Mouse (Mus musculus) spleen, adult 18-20 months (tissue): Measurements from ENCODE around the gene Sgms1.

ENCODE experiments used
- DNase-seq, 2 experiments: peaks; one replicate each; pipeline ENCODE4 v3.0.0; 2022; ENCODE audit warnings: mixed read lengths in 2 of 2

Sgms1 gene

DNA sequence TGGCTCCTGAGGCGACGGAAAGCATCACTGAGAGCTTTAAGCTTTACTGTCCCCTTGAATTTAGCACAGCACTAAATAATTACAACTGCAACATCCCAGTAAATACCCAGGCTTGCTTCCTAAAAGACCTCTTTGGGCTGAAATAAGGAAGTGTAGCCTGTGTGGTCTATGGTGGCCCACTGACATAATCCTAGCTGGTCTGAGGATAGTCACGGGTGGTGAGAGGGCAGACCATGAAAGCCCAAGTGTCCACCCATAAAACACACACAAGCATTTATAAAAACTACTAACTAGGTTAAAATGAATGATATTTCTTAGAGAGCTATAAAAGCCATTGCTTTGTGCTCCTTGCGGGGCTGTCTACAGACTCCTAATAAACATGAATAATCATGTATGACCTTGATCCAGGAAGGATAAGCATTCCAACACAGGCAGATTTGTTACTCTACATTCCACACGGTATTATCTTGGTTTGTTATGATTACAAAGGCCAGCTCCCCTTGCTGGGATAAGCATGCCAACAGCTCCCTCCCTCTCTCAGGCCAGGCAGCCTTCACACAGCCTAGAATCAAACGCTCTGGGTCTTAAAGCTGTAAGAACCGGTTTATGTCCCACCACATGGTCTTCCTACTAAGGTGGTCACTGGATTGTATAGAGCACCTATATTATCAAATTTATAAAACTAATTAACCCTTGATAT is 40.4 kb downstream of the Sgms1 start:
- DNase-seq = no peak

DNA sequence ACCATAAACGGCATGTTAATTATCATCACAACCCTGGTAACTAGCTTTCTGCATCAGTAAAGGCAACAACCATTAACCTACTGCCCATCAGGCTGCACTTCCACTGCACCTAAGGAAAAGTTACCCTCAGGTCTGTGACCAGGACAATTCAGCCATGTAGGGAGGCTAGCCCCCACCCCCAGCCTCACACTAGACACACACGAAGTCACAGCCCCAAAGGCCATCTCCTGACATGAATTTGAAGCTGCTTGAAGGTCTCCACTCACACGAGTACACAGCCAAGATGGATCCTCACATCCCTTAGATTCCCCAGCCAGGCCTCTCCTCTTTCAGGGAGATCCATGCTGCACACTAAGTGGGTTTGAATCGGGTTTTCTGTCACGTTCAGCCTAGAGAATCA is 42.0 kb downstream of the Sgms1 start:
- no peak for DNase-seq

DNA sequence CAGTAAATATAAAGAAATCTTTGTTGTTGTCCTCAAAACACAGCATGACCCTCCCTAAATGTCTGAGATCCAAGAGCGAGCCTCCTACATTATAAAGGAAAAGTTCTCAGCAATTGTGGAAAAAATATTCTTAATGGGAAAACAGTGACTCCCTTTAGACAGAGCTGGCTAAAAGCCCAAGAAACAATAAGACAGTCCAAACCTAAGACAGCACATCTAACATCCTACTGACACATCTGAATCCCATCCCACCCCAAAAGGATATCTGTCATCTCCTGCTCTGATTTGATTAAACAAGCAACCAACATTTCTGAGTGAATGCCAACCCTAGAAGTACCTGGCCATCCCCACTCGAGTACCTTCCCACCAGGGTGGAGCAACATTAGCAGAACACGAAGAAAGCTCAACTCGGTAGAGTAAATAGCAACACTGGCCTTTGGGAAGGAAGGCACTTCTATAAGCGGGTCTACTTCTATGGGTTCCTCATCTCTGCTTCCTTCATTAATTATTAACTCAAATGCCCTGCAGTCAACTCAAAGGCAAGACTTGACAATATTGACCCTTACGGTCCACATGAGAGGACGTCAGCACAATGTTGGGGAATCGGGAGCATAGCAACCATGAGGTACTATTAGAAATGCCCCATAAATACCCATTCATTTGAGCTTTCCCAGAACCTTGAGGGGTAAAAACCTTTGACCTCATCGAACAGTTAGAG is 42.7 kb downstream of the Sgms1 start:
- no peak for DNase-seq

DNA sequence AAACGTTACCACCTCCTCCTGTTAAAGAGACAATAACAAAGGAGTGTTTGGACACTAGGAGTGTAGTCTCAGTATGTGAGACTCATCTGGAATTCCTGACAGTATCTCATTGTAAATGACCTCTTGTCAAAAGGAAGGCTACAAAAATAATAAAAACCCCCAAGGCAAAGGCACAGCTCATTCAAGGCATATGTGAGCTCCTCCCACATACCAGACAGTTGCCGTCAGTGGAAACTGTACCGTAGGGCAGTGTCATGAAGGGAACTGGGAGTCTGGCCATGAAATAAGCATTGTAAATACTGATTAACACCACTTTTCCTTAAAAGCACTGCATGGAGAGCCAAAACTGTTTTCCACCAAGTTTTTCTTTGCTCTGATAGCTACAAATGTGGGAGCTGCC is 43.3 kb downstream of the Sgms1 start:
- DNase-seq = no peak

DNA sequence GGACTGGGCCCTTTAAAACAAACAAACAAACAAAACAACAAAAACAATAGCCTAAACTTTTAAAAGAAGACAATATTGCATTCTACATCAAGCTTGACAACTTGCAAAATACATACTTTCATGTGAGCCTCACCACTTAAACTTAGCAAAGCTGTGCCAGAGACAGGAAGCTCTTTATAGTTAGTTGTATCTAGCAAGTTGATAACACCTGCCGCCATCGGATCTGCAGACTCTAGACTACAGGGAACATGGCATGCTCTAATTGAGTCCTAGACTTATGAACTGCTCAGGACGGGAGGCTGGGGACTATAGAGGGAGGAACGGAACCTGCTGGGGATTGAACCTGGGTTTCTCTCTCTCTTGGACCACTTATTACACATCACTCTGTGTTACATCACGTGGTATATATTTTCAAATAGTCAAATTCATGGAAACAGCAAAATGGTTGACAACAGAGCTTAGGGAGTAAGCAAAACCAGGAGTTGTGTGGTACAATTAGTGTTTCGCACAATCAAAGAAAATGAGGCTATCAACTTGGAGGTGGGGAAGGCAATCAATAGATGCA is 44.3 kb downstream of the Sgms1 start:
- DNase-seq = no peak

- no peak for DNase-seq
Measured at GRCm38 (mm10) chr19:32344738-32345121, 44.8 kb downstream of the Sgms1 start.

- no peak for DNase-seq
Measured at GRCm38 (mm10) chr19:32343937-32344737, 45.4 kb downstream of the Sgms1 start.

- no peak for DNase-seq
Measured at GRCm38 (mm10) chr19:32342436-32342835, 47.1 kb downstream of the Sgms1 start.

GRCm38 (mm10) chr19:32341091-32341490 is 48.4 kb downstream of the Sgms1 start:
- no peak for DNase-seq

DNA sequence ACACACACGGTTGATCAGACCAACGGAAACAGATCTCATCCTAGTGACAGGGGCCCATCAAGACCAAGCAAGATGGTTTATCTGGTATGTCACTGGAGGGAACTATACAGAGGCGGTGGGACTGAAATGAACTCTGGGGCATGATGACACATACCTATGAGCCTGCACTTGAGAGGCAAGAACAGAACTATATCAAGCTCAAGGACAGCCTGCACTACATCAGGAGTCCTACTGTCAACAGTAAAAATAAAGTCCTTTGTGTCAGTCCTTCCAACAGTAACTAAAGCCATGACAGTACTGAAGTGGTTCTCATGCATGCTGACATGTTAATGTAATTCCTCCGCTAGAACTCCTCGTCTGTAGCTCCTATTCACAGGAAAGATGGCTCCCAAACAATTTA is 49.3 kb downstream of the Sgms1 start:
- DNase-seq = no peak

- DNase-seq = no peak
Measured at GRCm38 (mm10) chr19:32337708-32338107, 51.8 kb downstream of the Sgms1 start.

DNA sequence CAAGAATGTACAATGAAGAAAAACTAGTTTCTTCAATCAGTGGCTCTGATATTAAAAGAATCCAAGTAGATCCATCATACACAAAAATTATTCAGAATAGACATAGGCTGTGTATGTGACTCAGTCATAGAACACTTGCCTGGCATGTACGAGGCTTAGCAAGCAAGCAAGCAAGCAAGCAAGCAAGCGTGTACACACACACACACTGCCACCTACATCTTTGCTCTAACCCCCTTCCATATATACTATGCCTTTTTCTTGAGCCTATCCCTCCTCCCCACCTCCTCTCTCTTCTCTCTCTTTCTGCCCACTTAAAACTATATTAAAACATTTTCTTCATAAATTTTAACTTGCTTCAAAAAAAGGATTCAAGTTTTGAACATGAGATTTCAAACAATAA is 54.8 kb downstream of the Sgms1 start:
- no peak for DNase-seq

DNA sequence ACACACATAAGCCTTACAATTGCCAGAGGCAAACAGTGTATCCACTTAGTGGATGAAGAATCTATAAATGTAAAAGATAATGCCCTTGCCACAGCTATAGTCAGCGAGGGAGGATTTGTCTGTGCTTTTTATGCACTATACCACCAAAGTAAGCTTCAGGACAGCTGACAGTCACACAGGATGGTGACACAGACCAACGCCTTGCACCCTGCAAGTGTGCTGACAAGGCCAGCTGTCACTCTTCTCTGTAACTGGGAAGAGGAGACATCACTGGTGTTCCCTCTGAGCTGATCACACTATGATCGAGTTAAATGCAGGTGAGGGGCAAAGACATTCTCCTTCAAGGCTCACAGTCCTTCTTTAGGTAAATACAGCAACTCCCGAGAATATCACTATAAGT is 56.0 kb downstream of the Sgms1 start:
- DNase-seq = no peak

- no peak for DNase-seq
Measured at GRCm38 (mm10) chr19:32332779-32333460, 56.6 kb downstream of the Sgms1 start.

GRCm38 (mm10) chr19:32330231-32330630 is 59.3 kb downstream of the Sgms1 start:
- DNase-seq = no peak

DNA sequence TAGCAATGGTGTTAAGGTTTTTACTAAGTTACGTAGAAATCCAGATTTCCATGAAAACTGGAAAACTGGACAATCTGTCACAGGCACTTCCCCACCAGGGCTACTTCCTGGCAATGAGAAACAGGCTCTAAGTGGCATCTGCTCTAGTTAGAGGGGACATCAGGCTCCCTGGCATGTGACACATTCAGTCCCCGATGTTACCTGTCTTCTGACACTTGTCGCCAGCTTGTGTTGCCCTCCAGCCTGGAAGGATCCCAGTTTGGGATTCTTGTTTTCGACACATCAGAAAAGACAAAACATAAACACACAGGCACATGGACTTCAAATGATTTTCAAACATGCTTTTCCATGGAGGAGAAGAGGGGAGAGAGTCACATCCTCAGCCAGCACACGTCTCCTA is 60.0 kb downstream of the Sgms1 start:
- no peak for DNase-seq

- DNase-seq = no peak
Measured at GRCm38 (mm10) chr19:32328089-32328828, 61.3 kb downstream of the Sgms1 start.

DNA sequence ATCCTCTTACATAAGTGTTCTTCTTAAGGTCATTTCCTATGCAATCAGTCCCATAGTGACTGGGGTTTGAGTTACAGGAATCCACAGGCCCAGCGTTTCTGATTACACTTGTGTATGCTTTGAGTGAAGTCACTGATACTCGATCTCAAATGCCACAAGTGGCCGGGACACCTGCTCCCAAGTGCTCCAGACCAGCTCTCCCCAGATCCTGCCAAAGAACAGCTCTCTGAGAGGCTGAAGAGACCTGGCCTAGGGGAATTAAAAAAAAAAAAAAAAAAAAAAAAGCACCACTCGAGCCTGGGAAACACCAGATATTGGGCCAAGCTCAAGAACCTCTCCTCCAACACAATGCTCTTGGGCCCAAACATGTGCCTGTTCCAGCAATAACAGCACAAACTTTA is 62.9 kb downstream of the Sgms1 start:
- no peak for DNase-seq

DNA sequence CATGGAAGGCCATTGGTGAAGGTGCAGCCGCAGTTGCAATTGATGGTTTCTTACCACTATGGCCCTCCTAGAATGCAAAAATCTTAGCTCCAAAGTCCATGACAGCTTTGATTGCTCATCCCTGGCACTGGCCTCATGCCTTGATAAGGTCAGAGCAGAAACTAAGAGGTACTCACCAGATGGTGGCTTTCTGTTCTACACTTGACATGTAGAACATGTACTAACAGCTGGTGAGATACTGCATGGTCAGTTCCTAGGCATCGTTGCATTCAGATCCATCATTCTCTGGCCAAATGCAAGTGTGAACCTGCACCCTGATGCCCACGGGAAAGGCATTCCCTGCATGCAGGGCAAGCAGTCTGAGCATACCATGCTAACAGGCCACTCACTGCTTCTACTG is 63.4 kb downstream of the Sgms1 start:
- no peak for DNase-seq

GRCm38 (mm10) chr19:32325100-32325768 is 64.3 kb downstream of the Sgms1 start:
- peak; percentile 26 to 37 for DNase-seq

DNA sequence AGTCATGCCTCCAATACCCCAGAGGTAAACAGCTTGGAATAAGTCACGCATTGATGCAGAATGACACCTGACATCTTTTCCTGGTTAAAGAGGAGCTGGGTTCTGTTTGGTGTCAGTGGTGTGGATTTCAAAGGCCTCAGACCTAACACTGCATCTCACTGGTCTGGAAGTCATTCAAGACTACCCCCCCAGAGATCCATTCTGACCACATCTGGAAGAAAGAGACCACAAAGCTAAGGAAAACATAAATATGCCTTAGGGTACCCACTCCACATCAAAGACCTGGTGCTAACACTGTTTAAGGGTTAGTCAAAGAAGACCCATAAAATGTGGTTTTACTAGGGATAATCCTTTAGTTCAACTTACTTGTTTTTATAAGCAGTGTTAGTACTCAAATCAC is 65.0 kb downstream of the Sgms1 start:
- DNase-seq = no peak

DNA sequence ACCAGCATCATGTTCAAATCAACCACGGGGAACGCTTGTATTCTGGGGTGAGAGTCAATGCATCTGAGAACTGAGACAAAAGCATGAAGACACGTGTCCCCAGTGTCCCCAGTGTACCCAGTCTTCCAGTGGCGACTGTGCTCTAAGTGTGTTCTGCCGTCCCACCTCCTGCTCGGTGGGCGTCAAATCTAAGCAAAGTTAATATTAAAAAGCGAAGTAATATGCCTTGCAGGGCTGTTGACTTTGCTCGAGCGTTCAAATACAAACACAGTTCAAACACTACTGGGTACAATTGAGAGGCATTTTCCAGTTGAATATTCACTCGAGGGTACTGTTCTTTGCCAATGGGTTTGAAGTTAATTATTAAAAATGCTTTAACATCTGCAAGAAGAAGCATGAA is 66.4 kb downstream of the Sgms1 start:
- no peak for DNase-seq
